Mouse (Mus musculus) hindbrain, postnatal 0 days (tissue): ENCODE data around the gene Ifi205. TPM values are rescaled to one million over a fixed set of nuclear protein-coding genes. Genes with fewer than 3 reads are reported as not detected.
A peak's percentile ranks its signal among the peaks of the same experiment; 100 is the strongest.
"Not testable (repeated sequence)": the region's sequence is repeated elsewhere in the genome, so short reads cannot be mapped to it uniquely, and the experiment has no call there.

Source experiments
- ATAC-seq: fragments of 200-750 bp; cut with Nextera tagmentation; 2 replicates; pipeline ENCODE4 v1.8.0; 2017; ENCODE audit warnings: mild to moderate bottlenecking, moderate TSS enrichment, moderate library complexity
- DNase-seq: peaks from one replicate; pipeline ENCODE4 v3.0.0-alpha.2; 2015; ENCODE audit warnings: low spot score
- H3K27ac ChIP-seq: fragments of 300-500 bp; sonication (generic); 2 replicates; pipeline ENCODE4 v1.5.1; 2014; ENCODE audit warnings: mild to moderate bottlenecking
- H3K27me3 ChIP-seq: fragments of 300-500 bp; sonication (generic); 2 replicates; pipeline ENCODE4 v1.6.1; 2014; ENCODE audit warnings: low read length, mixed read lengths; ENCODE audit not compliant: insufficient read depth
- H3K36me3 ChIP-seq: fragments of 300-500 bp; sonication (generic); 2 replicates; pipeline ENCODE4 v1.6.1; 2014; ENCODE audit warnings: low read length, mixed read lengths; ENCODE audit not compliant: insufficient read depth
- H3K4me1 ChIP-seq: fragments of 300-500 bp; sonication (generic); 2 replicates; pipeline ENCODE4 v1.6.1; 2014; ENCODE audit warnings: antibody characterized with exemption, low read length, mixed read lengths; ENCODE audit not compliant: insufficient read depth
- H3K4me2 ChIP-seq: fragments of 300-500 bp; sonication (generic); 2 replicates; pipeline ENCODE4 v1.6.1; 2014; ENCODE audit warnings: low read depth, mild to moderate bottlenecking, low read length, moderate library complexity, mixed read lengths
- H3K4me3 ChIP-seq: fragments of 300-500 bp; sonication (generic); 2 replicates; pipeline ENCODE4 v1.5.1; 2014; ENCODE audit warnings: low read length
- H3K9ac ChIP-seq: fragments of 300-500 bp; sonication (generic); replicated peaks from 2 replicates; pipeline ENCODE4 v1.6.1; 2014; ENCODE audit warnings: mild to moderate bottlenecking, low read length, moderate library complexity, mixed read lengths
- H3K9me3 ChIP-seq: fragments of 300-500 bp; sonication (generic); 2 replicates; pipeline ENCODE4 v1.6.1; 2016; ENCODE audit warnings: low read length, mixed read lengths
- CTCF ChIP-seq: IDR thresholded peaks from 2 replicates; pipeline ENCODE4 v1.5.1; 2016; ENCODE audit warnings: antibody characterized with exemption, control low read depth, low read depth
- WGBS: fragments of 180-500 bp; shearing (Covaris S2); extraction: QIAGEN DNeasy Blood & Tissue Kit; methylation state at CpG from one replicate; pipeline ENCODE4 v1.1.7; 2014; 5-methylcytosine and 5-hydroxymethylcytosine counted together
- polyA plus RNA-seq: library from polyadenylated mRNA; unstranded; fragments of >200 nt; fragmentation: Nextera tagmentation; extraction: Ambion mirVana; gene quantifications from 2 replicates; pipeline ENCODE4 v1.2.1, GENCODE M21; 2015
- total RNA-seq: library from RNA; depleted of rRNA; stranded (reverse); fragments of >200 nt; gene quantifications from 2 replicates; pipeline ENCODE4 v1.2.3, GENCODE M21; 2014

Ifi205 gene
- total and polyA plus RNA-seq, 2 experiments from 2014 or later = not detected

DNA sequence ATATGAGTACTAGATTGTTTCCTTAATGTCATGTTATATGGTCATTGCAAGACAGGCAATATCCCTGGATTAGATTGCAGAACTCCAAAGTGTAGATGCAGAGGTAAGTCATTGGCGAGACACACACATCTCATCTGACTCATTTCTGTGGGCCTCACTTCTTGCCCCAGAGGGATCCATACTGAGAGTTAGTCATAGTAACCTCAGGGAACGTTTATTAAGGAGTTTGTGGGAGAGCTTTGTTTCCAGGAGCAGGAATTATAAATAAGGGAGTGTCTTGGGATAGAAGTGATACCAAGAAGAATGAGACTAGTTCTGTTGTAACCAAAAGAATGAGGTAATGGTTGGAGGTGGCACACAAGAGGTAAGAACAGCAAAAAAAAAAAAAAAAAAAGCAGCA lies 17.3 kb upstream of the Ifi205 start, which contains the start of gene Olfr432:
Olfr432 (plus strand) TSS at position 313 of the 400 bp plus-strand sequence.
- no peak within 1 kb of the TSS for H3K27ac ChIP-seq
- H3K4me3 ChIP-seq = no peak within 1 kb of the TSS
- no peak within 1 kb of the TSS for H3K9ac ChIP-seq
- no peak for ATAC-seq
- no peaks in the 10 kb centered on the region for H3K4me1 ChIP-seq
- TF ChIP-seq CTCF = no peak
- H3K27me3 ChIP-seq = no peaks in the 10 kb centered on the region
- H3K36me3 ChIP-seq = no peaks in the 10 kb centered on the region
- H3K4me2 ChIP-seq = no peak within 1 kb of the TSS
- WGBS = 71% methylated on average over 2 of the region's 2 CpGs
- no peak for DNase-seq
- no peaks in the 10 kb centered on the region for H3K9me3 ChIP-seq

DNA sequence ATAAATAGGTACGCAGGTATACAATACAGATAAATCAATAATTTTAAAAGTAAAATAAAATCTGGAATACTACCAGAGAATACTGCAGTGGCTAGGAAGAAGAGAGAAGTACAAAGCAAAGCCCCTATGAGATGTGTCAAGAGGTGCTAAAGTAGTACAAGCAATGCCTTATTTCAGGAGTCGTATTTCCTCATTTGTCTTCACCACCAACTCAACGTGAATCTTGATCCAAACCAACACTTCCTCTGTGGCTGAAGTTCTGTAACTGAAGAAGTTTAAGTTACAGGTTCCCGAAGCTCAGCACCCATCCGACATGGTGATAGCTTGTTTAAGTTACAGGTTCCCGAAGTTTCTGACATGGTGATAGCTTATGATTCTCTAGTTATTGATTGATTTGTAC lies 16.6 kb upstream of the Ifi205 start:
- H3K27me3 ChIP-seq, H3K4me3 ChIP-seq, H3K36me3 ChIP-seq, H3K9ac ChIP-seq, H3K27ac ChIP-seq, H3K4me1 ChIP-seq, DNase-seq, H3K9me3 ChIP-seq, H3K4me2 ChIP-seq, ATAC-seq: not testable (repeated sequence)
- WGBS = 82% methylated on average over 6 of the region's 6 CpGs

DNA sequence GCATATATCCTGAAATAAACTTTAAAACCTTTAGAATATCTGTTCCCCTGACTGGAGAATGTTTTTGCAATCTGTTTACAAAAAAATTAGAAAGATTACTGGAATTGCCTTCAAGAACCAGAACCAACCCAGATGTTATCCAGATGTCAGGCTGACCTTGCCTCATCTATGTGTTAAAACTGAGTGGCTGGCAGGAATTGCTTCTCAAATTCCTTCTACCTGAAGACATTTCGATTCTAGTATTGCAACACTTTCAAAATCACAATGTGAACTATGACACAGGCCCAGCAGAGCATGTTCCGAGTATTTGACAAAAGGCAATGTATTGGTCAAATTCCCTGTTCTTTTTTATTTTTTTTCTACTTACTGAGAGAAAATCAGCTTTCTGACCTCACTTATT lies 12.8 kb upstream of the Ifi205 start:
- no peak for ATAC-seq
- Histone ChIP-seq H3K9me3 (no peaks in the 10 kb centered on the region), H3K4me2 (no peak overlapping the region), H3K9ac (no peak overlapping the region), H3K36me3 (no peaks in the 10 kb centered on the region), H3K27me3 (no peaks in the 10 kb centered on the region), H3K4me3 (no peak overlapping the region), H3K27ac (no peak overlapping the region), H3K4me1 (no peaks in the 10 kb centered on the region)
- TF ChIP-seq CTCF = no peak
- no peak for DNase-seq
- WGBS = 67% methylated on average over 2 of the region's 2 CpGs

DNA sequence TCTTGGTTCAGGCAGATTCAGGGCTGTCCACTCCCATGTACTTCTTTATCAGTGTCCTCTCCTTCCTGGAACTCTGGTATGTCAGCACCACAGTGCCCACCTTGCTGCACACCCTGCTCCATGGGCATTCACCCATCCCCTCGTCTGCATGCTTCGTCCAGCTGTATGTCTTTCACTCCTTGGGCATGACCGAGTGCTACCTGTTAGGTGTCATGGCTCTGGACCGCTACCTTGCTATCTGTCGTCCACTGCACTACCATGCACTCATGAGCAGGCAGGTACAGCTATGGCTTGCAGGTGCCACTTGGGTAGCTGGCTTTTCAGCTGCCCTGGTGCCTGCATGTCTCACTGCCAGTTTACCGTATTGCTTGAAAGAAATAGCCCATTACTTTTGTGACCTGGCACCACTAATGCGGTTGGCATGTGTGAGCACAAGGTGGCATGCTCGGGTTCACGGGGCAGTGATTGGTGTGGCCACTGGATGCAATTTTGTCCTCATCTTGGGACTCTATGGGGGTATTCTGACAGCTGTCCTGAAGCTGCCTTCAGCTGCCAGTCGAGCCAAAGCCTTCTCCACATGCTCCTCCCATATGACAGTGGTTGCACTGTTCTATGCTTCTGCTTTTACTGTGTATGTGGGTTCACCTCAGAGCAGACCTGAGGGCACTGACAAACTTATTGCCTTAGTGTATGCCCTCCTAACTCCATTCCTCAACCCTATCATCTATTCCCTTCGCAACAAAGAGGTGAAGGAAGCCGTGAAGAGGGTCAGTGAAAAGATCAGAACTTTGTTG lies 10.7 kb upstream of the Ifi205 start:
- H3K9me3 ChIP-seq, DNase-seq, ATAC-seq, H3K4me1 ChIP-seq, H3K27ac ChIP-seq, H3K4me3 ChIP-seq, H3K9ac ChIP-seq, H3K36me3 ChIP-seq, H3K27me3 ChIP-seq, H3K4me2 ChIP-seq: not testable (repeated sequence)
- WGBS = 89% methylated on average over 12 of the region's 12 CpGs

DNA sequence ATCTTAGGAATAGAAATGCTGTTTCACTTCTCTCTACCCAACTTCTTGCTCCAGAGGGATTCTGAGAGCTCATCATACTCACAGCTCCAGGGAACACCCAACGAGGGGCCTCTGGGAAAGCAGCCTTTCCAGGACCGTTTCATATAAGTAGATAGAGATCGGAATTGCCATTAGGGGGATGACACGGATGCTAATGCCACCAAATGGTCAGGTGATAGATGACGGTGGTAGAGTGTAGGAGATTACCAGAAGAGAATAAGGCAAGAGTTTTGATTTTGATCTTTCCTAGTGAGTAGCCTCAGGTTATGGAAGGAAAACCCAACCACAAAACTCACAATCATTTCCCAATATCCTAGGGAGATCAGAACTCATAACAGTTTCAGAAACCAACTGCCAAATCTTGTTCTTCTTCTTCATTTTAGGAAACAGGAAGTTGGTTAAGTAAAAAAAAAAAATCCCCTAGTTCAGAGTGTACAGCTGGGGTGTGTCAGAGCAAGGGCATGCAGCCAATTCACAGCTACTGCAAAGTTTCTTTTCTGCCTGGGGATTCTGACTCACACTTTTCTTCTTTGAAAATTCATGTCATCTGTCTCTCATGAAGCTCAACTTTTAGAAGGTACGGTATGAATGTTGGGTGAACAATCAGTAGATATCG lies 9.0 kb upstream of the Ifi205 start, which contains the start of gene Olfr433:
Olfr433 (plus strand) TSS at position 183 of the 655 bp plus-strand sequence.
- 90% methylated on average over 7 of the region's 7 CpGs for WGBS
- ATAC-seq (no peak), DNase-seq (no peak)
- no peaks in the 10 kb centered on the region for H3K4me1 ChIP-seq
- H3K36me3 ChIP-seq = no peaks in the 10 kb centered on the region
- H3K4me2 ChIP-seq = no peak within 1 kb of the TSS
- no peak within 1 kb of the TSS for H3K27ac ChIP-seq
- H3K9ac ChIP-seq = no peak within 1 kb of the TSS
- H3K9me3 ChIP-seq = no peaks in the 10 kb centered on the region
- TF ChIP-seq CTCF = no peak
- H3K4me3 ChIP-seq = no peak within 1 kb of the TSS
- no peaks in the 10 kb centered on the region for H3K27me3 ChIP-seq

DNA sequence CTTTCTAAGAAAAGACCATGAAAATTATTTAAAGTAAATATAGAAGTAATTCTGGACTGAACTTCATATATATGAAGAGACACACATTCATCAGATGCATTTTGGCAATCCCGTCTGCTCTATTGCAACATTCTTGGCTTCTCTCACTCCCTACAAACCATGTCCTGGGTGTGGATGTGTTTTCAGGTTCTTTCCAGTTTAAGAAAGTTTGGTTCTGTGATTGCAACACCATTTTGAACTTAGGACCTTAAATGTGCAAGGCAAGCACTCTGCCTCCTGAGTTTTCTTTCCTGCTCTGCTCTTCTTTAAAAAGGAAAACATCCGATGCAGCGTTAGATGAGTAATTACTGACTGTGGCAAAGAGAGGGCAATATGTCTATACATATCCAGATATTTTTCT lies 6.9 kb upstream of the Ifi205 start:
- TF ChIP-seq CTCF = no peak
- Histone ChIP-seq H3K4me1 (no peaks in the 10 kb centered on the region), H3K4me2 (no peak overlapping the region), H3K27ac (no peak overlapping the region), H3K4me3 (no peak overlapping the region), H3K9ac (no peak overlapping the region), H3K9me3 (no peaks in the 10 kb centered on the region), H3K27me3 (no peaks in the 10 kb centered on the region), H3K36me3 (no peaks in the 10 kb centered on the region)
- WGBS = 86% methylated on average over 3 of the region's 3 CpGs
- ATAC-seq = no peak
- no peak for DNase-seq

DNA sequence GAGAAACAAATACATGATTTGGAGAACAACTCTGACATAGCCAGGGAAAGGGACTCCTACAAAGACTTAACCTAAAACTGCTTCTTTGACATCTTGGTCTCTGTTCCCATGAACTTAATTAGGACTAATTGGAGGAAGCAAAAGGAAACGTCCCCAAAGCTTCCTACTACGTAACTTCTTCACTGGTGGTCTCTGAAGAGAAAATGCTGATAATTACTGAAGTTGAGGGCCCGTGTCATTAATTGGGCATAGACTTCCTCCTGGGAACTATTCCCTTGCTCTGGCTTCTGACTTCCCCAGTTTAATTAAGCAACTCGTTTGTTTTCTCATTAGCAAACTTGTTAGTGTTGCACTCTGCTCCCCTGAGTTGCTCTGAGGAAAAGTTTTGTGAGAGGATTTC lies 4.2 kb upstream of the Ifi205 start:
- 58% methylated on average over 4 of the region's 4 CpGs for WGBS
- ATAC-seq (peak; percentile 35; the same call in 1 of the 2 replicates), DNase-seq (peak; percentile 13)
- Histone ChIP-seq H3K36me3 (no peaks in the 10 kb centered on the region), H3K9ac (no peak overlapping the region), H3K27me3 (no peaks in the 10 kb centered on the region), H3K4me3 (no peak overlapping the region), H3K4me1 (no peaks in the 10 kb centered on the region), H3K9me3 (no peaks in the 10 kb centered on the region), H3K27ac (no peak overlapping the region), H3K4me2 (no peak overlapping the region)
- no peak for TF ChIP-seq CTCF

DNA sequence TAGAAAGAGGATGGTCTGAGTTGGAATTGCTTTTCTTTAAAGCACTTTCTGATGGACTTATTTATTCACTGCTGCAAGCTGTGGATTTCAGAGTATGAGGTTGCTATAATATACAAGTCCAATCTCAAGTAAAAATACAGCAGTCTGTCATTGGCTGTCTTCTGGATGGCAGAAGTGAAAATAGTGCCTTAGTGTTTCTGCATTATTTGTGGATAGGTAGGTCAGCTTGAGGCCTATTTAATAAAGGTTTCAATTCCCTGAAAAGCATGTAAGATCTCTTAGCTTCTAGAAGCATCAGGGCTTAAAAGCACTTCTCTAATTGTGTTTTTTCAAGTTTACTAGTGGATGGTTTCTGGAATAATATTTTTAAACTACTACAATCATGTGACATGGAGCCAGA lies 24.6 kb downstream of the Ifi205 start:
- H3K4me1 ChIP-seq, H3K27ac ChIP-seq, ATAC-seq, H3K36me3 ChIP-seq, H3K4me2 ChIP-seq, H3K9ac ChIP-seq, H3K4me3 ChIP-seq, H3K9me3 ChIP-seq, DNase-seq, H3K27me3 ChIP-seq: not testable (repeated sequence)

DNA sequence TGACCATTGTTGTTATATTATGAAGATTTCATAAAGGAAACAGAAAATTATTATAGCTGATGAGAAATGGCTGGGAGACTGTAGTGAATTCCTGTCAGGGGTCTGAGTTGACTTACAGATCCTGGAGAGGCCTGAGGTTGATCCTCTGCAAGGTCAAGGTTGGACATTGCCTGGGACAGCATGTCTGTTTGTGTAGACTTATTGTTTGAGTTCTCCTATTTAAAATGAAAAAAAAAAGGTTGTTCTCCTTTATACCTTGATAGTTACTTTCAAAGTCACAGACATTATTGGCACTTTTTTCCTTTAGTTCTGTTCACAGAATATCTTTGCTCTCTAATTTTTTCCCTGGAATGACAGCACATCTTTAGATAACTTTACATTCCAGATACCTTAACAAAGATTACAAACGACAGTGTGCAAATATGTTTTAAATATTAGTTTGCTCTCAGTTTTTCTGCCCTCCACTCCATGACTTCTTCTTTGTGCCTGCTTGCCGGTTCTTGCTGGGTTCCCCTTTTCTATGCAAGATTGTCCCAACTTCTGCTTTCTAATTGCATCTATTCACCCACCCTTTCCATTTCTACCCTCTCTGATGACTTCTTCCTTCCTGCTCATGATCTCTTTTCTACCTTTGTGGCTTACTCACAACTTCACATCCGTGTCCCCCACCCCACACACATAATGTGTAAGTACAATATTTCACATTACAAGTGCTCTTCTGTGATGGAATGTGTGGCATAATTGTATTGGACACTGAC lies 27.1 kb downstream of the Ifi205 start:
- not testable (repeated sequence) for DNase-seq, H3K27ac ChIP-seq, ATAC-seq, H3K9me3 ChIP-seq, H3K4me2 ChIP-seq, H3K36me3 ChIP-seq, H3K9ac ChIP-seq, H3K4me3 ChIP-seq, H3K4me1 ChIP-seq, H3K27me3 ChIP-seq
- WGBS = 82% methylated on average over 1 of the region's 3 CpGs
